In the genomic region with DNA sequence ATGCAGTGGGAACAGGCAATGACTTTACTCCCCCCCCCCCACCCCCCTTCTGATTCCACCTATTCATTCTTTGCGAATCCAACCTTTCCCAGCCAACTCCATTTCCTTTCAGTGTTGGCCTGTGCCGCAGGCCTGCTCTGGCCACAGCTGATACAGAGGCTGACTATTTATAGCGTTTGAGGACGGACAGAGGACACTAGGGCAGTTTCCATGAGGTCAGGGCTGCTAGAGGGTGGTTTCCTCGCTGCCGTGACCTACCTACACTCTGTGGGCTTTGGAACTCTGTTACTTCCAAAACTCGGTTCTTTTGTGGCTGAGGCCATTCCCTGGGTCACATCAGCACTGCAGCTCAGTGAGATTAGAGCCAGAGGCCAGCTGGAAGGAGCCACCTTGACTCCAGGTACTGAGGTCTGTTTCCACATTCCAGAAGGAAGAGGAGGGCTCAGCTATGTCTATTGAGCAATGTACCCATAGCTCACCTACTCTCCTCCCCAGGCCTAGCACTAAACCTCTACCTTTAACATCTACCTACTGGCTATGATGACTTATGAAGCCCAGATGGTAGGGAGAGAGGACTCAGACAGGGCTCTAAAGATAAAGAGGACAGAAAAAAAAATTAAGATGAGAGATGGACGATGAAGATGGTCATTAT, we compare ENCODE assay signal across 18 mouse cellular contexts. TPM values are rescaled to one million over a fixed set of nuclear protein-coding genes. Genes with fewer than 3 reads are reported as not detected.
DNase-seq lines count a peak whose midpoint lies in the region; ATAC-seq lines count a peak whose summit lies in the region.
"Had no signal": no experiment of that assay in that cellular context is flagged by ENCODE, and none has a peak within 500 bp of the region (broad histone marks: within the 10 kb centered on the region; RNA-seq: fewer than 3 reads in every experiment).

No protein-coding gene starts in this region.

- peaks cover 34% of the 10 kb centered on the region for H3K9me3 ChIP-seq in megakaryocyte, embryonic 14.5 days
- 0 out of 2 replicates have a peak, but pooled peaks cover 3% of the 10 kb centered on the region for H3K9me3 ChIP-seq in heart, embryonic 11.5 days (replicated peaks; ENCODE audit: control insufficient read depth, low read length)
- H3K9me3 ChIP-seq: embryonic facial prominence, embryonic 15.5 days; forebrain, embryonic 13.5 days; hindbrain, embryonic 12.5 days; intestine, embryonic 15.5 days had no signal

- H3K4me3 ChIP-seq in megakaryocyte, embryonic 14.5 days (replicated peaks), result peak overlapping the region; percentile 25
- H3K4me3 ChIP-seq in heart, embryonic 11.5 days (ENCODE audit: low read depth, low read length), result no peak overlapping the region
- H3K4me3 ChIP-seq: embryonic facial prominence, embryonic 15.5 days; forebrain, embryonic 13.5 days; hindbrain, embryonic 12.5 days; intestine, embryonic 15.5 days; limb, embryonic 13.5 days; midbrain, embryonic 10.5 days had no signal

- ATAC-seq in megakaryocyte, adult 5-6 weeks (ENCODE audit: poor library complexity, severe bottlenecking), result no peak
- peak; percentile 45; the same call in 1 of the 2 replicates for ATAC-seq in heart, embryonic 11.5 days (replicated peaks; ENCODE audit: insufficient number of reproducible peaks, low FRiP score, low TSS enrichment)
- ATAC-seq: forebrain, embryonic 13.5 days; intestine, embryonic 15.5 days had no signal

- peak overlapping the region; percentile 46 for H3K27ac ChIP-seq in heart, embryonic 11.5 days (ENCODE audit: low read depth, low read length)
- H3K27ac ChIP-seq: embryonic facial prominence, embryonic 15.5 days; forebrain, embryonic 13.5 days; hindbrain, embryonic 12.5 days; intestine, embryonic 15.5 days; limb, embryonic 13.5 days; midbrain, embryonic 10.5 days had no signal

- DNase-seq in heart, postnatal 25 days (ENCODE audit: low spot score), result peak; percentile 42
- no peak for DNase-seq in B cell, adult 2 months
- no peak for DNase-seq in right cerebral cortex, postnatal 14 days
- no peak for DNase-seq in retina, embryonic 14.5 days (ENCODE audit: low spot score)
- DNase-seq: adrenal gland, adult 2 months; cerebellum, adult 8-10 months; kidney, postnatal 10 days; lung, postnatal 14 days had no signal

- H3K4me1 ChIP-seq in megakaryocyte, embryonic 14.5 days, result peaks cover 27% of the 10 kb centered on the region
- 0 out of 2 replicates have a peak, but pooled peaks cover 4% of the 10 kb centered on the region for H3K4me1 ChIP-seq in heart, embryonic 11.5 days (ENCODE audit: control insufficient read depth, insufficient read depth, low read length)
- H3K4me1 ChIP-seq: embryonic facial prominence, embryonic 15.5 days; forebrain, embryonic 13.5 days; hindbrain, embryonic 12.5 days; intestine, embryonic 15.5 days; limb, embryonic 13.5 days; midbrain, embryonic 10.5 days had no signal

- no peak overlapping the region for H3K9ac ChIP-seq in heart, embryonic 11.5 days (ENCODE audit: low read depth, low read length)
- H3K9ac ChIP-seq: embryonic facial prominence, embryonic 15.5 days; forebrain, embryonic 13.5 days; hindbrain, embryonic 12.5 days; intestine, embryonic 15.5 days; limb, embryonic 13.5 days had no signal

- H3K4me2 ChIP-seq in heart, embryonic 11.5 days, result no peak overlapping the region
- H3K4me2 ChIP-seq: embryonic facial prominence, embryonic 15.5 days; forebrain, embryonic 13.5 days; hindbrain, embryonic 12.5 days; intestine, embryonic 15.5 days; limb, embryonic 13.5 days had no signal

- WGBS in heart, embryonic 11.5 days (ENCODE audit: insufficient replicate concordance), result 25% methylated on average over 8 of the region's 8 CpGs

- intact Hi-C loops in heart, postnatal 25 days (cut with DNase I), result loop anchor here (2.0 kb wide), 1 partner anchor 28 kb away; no protein-coding TSS in a partner anchor

- H3K36me3 ChIP-seq in megakaryocyte, embryonic 14.5 days (replicated peaks; ENCODE audit: low read length), result no peaks in the 10 kb centered on the region
- no peaks in the 10 kb centered on the region for H3K36me3 ChIP-seq in heart, embryonic 11.5 days (ENCODE audit: control insufficient read depth, insufficient read depth, low read length)
- H3K36me3 ChIP-seq: embryonic facial prominence, embryonic 15.5 days; hindbrain, embryonic 12.5 days; intestine, embryonic 15.5 days; limb, embryonic 13.5 days; midbrain, embryonic 10.5 days had no signal

- peaks cover 7% of the 10 kb centered on the region for H3K27me3 ChIP-seq in megakaryocyte, embryonic 14.5 days (replicated peaks)
- H3K27me3 ChIP-seq in heart, embryonic 11.5 days (ENCODE audit: control insufficient read depth, insufficient read depth, low read length), result no peaks in the 10 kb centered on the region
- H3K27me3 ChIP-seq: embryonic facial prominence, embryonic 15.5 days; forebrain, embryonic 13.5 days; hindbrain, embryonic 12.5 days; intestine, embryonic 15.5 days; limb, embryonic 13.5 days had no signal

RNA-seq across cellular contexts. Expression of a gene that starts 6.9 kb away (rescaled TPM):
- polyA plus RNA-seq in megakaryocyte, embryonic 14.5 days (2012; ENCODE audit: insufficient read depth, low replicate concordance), result 77.9 and 155 TPM in 2 replicates
- total RNA-seq in megakaryocyte, adult 5-6 weeks (2015), result 163 and 177 TPM in 2 replicates
- total RNA-seq in megakaryocyte, adult 5-6 weeks (2017), result 87.9 and 88.3 TPM in 2 replicates
- polyA plus RNA-seq in heart, embryonic 11.5 days (2014; fragmentation: Nextera tagmentation; extraction: Ambion mirVana), result 318 and 322 TPM in 2 replicates
- total RNA-seq in heart, postnatal 25 days (2021), result 100 to 1,000 TPM; 152 to 164 TPM
- total RNA-seq: MEL had no signal
